Mouse (Mus musculus) stomach, postnatal 0 days (tissue): ENCODE measurements at regions not wholly inside any gene's neighbourhood (a gene's known extent, or its start where the extent isn't known, plus 50 kb on each side); places are given as distances from the start of the nearest gene placed in this dataset.

ENCODE experiments used
- CTCF ChIP-seq: IDR thresholded peaks from 2 replicates; pipeline ENCODE4 v1.5.1; 2016; ENCODE audit warnings: antibody characterized with exemption, low read depth, mild to moderate bottlenecking, moderate library complexity
- EP300 ChIP-seq: optimal IDR thresholded peaks from 2 replicates; pipeline ENCODE3; 2016; ENCODE audit warnings: antibody characterized with exemption

DNA sequence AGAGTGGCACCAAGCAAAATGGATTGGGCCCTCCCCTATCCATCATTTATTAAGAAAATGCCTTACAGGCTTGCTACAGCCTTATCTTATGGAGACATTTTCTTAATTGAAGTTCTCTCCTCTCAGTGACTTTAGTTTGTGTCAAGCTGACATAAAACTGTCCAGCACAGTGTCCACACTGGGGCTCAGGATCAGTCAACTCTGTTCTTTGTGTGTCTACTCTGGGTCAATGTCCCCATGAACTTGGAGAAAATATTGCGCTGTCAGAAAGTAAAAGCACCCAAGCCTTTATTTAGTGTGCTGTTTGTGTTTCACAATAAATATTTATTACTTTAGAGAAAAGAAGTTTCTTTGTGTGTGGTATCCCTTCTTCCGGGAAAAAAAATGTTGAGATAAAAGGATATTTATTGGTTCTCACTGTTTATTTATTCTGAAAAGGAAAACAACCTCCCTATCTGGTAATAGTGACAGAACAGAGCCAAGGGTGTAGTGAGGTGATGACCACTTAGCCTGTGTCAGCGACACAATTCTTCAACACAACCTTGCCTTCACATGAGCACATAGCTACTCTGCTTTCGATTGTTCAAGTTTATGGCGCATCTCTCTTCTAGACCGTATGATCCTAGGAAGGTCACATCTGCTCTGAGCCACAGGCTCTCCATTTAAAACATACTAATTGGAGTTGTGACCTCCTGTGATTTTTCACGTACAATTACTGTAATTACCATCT is 183.5 kb upstream of the Ptger4 start:
- TF ChIP-seq CTCF, result no peak
- no peak for TF ChIP-seq EP300
